Mouse (Mus musculus) embryo, embryonic 10 days (tissue): ENCODE data around the gene Ubac2.
"Not testable (repeated sequence)": the region's sequence is repeated elsewhere in the genome, so short reads cannot be mapped to it uniquely, and the experiment has no call there.

Experiments
- DNase-seq: peaks from one replicate; pipeline ENCODE4 v3.0.0-alpha.2; 2015; ENCODE audit warnings: low spot score

Gene Ubac2

DNA sequence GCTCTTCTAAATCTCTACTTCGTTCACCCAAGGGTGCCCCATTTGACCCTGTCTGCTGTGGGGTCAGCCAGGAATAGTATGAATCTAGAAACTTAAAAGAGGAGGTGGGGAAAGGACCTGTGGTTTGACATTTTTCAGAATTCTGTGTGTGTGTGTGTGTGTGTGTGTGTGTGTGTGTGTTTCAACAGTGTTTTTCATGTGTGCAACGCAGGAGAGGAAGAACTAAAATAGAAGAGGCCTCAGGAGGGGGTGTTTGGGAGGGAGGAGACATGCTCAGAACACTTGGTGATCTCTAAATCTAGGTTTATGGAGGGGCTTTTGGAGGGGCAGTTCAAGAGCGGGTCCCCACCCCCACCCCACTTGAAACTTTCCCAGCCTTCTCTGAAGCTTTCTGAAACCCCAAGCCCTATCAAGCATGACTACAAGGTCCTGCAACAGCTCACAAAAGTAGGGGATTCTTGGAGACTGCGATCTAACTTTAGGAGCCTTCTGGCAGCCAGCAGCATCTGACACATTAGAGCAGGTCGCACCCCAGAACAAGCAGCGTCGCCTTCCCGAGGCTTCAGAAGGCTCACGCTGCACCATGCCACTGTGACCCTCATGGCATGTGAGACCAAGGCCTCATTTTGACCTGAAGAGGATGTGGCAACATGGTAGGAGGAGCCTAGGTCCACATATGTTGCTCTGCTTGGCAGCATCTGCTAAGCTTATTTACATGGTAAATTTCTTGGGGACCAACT lies 174.6 kb downstream of the Ubac2 start:
- DNase-seq, result no peak

DNA sequence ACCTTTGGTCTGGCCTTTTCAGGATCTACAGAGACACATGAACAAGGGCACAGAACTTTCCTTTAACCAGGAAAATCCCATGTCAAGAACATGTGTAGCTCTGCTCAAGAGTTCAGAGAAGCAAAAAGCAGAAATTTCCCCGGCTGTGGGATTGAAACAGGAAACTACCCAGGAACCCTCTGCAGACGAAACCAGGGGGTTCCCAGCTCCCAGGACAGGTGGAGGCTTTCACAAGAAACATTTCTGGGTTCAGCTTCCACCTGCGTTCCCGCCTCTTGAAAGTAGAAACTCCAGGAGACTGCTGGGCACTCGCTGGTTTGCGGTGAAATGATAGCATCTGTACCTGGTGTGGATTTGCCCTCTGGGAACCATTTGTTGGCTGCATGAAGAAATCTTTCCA lies 178.5 kb downstream of the Ubac2 start:
- no peak for DNase-seq

DNA sequence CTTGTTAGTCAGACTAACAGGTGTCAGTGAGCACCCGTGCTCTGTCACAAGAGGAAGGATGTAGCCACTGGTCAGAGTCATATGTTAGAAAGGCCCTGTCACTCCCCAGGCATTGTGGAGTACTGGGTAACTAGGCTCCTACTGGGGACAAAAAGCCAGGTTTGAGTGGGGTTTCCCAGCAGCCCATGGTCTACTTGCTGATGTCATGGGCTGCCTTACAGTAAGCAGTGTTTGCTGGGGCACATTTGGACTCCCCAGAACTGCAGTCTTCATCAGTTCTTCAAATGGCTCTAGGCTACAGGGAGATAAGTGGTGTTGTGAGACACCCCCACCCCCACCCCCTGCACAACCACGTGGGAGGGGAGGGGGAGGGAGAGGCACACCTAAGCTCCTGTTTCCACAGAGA lies 179.5 kb downstream of the Ubac2 start:
- no peak for DNase-seq

DNA sequence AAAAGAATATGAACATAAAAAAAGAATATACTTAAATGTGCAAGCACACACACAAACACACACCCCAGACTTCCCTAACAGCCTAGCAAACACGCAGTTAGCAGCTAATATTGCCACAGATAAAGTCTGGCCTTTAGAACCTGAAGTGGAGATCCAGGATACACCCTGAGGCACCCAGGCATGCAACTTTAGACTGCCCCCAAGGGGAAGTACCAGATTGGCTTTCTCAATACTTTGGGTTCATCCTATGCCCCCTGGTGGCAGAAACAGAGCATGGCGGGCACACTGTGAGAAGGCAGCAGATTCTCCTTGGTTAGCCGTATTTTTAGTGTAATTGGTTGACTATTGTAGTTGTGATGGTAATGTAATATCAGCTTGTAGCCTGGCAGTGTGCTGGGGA lies 182.2 kb downstream of the Ubac2 start:
- DNase-seq, result peak; percentile 83

DNA sequence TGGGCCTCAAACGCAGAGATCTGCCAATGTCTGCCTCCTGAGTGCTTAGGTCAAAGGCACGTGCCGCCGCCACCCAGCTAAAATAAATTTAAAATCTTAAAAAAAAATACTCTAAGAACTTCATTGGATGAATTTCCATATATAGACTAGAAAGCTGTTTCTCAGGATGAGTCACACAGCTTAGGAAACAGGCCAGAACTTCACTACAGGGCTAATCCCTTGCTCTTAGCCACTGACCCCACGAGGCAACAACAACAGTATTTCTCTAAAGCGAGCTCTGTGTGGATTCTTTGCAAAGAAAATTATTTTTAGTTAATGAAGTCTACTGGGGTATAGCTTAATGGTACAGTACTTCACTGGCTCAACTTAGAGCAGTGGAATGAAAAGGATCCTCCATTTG lies 183.0 kb downstream of the Ubac2 start:
- no peak for DNase-seq

DNA sequence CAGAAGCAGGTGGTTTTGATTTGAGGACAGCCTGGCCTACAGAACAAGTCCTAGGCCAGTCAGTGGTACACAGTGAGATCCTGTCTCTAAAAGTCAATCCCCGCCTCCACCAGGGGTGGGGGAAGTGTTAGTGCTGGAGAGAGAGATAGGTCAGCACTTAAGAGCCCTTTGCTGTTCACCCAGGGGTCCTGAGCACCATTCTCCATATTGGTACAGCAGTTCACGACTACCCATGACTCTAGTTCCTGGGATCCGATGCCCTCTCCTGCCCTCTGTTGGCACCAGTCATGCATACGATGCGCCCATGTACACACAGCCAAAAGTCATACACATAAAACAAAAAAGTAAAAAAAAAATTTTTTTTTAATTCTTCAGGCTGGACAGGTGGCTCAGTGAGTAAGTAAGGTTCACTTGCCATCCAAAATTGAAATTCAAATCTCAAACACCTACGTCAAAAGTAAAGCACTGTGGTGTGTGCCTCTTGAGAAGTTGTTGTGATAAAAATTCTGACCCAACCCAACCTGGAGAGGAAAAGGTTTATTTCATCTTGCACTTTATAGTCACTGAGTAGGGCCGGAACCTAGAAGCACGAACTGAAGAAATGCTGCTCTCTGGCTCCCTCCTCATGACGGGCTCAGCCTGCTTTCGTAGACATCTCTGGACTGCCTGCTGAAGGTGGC lies 184.1 kb downstream of the Ubac2 start:
- no peak for DNase-seq

DNA sequence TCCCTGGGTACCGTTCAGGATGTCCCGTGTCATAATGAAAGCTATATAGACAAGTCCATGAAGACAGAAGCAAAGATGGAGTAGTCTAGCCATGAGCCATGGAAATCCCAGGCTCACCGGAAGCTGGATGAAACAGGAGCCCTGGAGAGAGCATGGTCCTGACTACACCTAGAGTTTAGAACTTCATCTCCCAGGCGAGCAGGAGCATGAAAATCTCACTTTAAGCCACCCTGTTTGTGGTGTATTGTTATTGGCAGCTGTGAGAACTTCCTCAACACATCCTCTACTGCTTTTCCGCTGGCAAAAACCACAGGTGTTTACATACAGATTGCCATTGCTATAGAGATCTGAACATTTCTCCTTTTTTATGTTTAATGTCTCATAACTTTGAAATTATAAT lies 185.2 kb downstream of the Ubac2 start:
- DNase-seq, result no peak

DNA sequence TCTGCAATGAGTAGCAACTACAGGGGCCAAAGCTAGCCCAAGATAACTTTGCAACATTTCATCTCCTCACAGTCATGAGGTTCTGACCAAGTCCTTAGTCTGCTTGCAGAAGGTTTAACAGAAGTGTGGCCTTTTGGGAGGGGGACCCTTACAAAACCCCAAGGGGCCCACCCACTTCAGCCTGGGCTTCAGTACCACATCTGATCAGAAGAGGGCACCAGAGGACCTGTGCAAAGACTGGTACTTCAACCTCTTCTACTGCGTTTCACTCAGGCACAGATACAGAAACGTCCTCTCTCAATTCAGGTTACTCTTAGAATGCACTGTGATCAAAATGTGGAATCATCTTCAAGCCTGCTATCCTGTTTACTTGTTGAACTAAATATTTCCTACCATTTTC lies 186.1 kb downstream of the Ubac2 start:
- DNase-seq, result peak; percentile 63

DNA sequence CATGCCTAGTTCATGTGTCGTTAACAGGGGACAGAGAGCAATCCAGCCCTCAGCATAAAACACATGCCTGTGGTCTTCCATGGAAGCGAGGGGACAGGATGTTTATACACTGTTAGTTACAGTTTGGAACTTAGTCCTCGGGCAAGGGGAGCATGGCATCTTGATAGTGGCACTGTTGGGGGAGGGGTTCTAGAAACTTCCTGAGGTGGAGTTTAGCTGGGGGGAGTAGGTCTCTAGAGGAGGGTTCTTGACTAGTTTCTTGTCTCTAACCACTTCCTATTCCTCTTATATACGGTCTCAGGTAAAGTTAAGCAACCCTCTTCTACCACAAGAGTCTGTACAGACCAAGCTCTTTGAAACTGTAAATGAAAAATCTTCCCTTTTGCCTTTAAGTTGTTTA lies 187.8 kb downstream of the Ubac2 start:
- DNase-seq, result no peak

DNA sequence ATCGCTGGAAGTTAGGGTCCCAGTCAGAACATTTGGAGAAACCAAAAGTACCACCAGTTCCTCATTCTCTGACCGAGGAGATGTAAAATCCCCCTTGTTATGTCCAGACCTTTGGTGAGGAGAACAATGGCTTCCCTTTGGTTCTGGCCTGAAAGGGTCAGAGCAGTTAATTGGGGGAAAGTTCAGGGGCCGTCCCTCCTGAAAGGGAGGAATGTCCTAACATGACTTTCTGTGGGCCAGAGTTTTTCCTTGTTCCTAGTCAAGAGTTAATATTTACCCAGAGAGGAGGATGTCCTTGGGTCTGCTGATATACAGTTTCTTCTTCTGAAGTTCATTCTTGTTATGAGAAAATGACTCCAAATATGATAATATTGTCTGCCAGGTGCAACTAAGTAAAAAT lies 189.6 kb downstream of the Ubac2 start:
- DNase-seq, result not testable (repeated sequence)

DNA sequence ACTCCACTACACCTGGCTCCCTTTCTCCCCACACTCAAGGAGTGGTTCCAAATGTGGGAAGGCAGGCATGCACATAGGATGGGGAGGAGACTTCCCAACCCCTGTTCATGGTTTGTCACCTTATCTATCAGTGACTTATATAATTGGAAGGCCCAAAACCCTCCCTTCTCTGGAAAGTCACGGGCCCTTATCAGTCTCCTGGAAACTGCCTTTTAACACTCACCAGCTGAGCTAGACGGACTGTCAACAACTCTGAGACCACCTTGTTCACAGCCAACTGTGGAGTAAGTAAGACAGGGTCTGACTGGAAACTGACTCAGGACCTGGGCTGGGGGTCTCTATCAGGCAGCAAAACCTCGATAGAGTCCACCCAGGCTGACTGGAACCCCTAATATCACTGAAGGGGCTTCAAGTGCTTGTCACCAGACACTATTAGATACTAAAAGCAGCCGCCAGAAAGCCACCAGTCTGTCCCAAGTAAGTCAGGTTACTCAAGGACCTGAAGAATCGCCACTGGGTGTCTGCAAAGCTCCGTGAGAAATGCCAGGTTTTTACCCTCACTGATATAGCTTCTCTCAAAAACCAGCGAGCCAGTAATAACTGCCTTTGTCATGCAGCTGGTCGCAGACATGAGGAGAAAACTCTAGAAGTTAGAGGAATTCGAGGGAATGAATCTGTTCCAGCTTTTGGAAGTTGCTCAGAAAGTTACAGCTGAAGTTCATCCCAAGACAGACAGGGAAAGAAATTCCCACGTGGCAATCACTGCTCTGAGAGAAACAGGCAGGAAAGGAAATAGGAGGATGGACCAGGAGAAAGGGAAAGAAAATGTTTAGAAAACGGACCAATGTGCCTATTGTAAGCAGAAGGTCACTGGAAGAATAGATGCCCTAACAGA lies 190.6 kb downstream of the Ubac2 start:
- no peak for DNase-seq

DNA sequence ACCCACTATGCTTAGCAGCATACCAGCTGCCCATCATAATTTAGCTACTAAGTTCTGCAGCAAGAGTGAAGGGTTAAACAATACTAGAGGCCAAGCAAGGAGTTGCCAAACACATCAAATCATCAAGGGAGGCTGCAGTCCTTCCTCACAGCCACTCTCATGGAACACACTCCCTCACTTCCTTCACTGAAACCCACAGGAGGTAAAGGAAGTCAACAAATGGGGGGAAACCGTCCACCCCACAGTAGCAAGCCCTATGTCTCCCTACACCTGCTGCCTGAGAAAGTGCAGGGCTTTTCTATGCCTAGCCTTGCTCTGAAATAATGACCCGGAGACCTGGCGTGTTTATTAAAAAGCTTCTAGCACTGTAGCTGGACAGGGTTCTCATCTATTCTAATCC lies 191.5 kb downstream of the Ubac2 start:
- no peak for DNase-seq
